Mouse (Mus musculus) C2C12 (cell line): ENCODE data around the gene Mlc1.

Source experiments
- CTCF ChIP-seq: IDR thresholded peaks from one replicate; pipeline ENCODE4 v1.5.1; 2011; ENCODE audit not compliant: control insufficient read depth, insufficient read depth, insufficient read length
- MAX ChIP-seq: IDR thresholded peaks from one replicate; pipeline ENCODE4 v1.6.1; 2011; ENCODE audit warnings: mild to moderate bottlenecking, control low read depth
- MYOD1 ChIP-seq: IDR thresholded peaks from one replicate; pipeline ENCODE4 v1.6.1; 2011; ENCODE audit warnings: low read depth; ENCODE audit not compliant: control insufficient read depth, insufficient read length
- USF1 ChIP-seq: IDR thresholded peaks from one replicate; pipeline ENCODE4 v1.6.1; 2011; ENCODE audit warnings: low read depth, mild to moderate bottlenecking, control low read depth, moderate library complexity

DNA sequence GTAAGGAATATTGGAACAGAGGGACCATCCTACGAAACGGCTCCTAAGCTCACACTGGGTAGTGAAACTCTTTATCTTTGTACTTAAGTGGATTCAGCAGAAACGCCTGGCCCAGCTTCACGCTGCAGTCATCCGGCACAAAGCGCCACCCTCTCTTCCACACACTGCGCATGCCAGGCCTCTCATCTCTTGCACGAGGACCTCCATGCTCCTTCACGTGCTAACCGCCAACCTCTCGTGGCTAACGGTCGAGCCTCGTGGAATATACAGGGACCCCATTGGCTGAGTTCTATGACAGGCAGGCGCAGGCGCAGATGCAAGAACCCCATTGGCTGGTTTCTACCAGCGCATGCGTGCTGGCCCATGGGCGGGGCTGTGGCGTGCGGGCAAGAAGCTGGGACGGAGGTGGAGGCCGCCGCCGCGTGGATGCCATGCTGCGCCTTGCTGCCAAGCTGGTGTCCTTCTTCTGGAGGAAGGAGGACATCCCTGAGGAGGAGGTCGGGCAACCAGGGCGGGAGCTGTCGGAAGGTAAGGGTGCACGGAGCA lies 3.8 kb upstream of the Mlc1 start, which contains the start of gene Mov10l1:
- TF ChIP-seq CTCF (no peak), MAX (no peak), MYOD1 (no peak), USF1 (no peak)
